Mouse (Mus musculus): ENCODE measurements around the gene Mcrip2. TPM values are rescaled to one million over a fixed set of nuclear protein-coding genes. Genes with fewer than 3 reads are reported as not detected.

The Mcrip2 gene
- polyA plus RNA-seq, 1 experiment = 258 TPM

- no peak for DNase-seq
- no peaks in the 10 kb centered on the region for H3K27me3 ChIP-seq (replicated peaks; ENCODE audit: control insufficient read depth, insufficient read depth, low read length)
Measured at GRCm38 (mm10) chr17:25817662-25818061, 50.9 kb downstream of the Mcrip2 start.

More at GRCm38 (mm10) chr17:25817662-25818061, 50.9 kb downstream of the Mcrip2 start:
- Histone ChIP-seq H3K4me3 (ENCODE audit: insufficient read depth, low read depth, low read length) (no peak overlapping the region), H3K4me1 (ENCODE audit: control insufficient read depth, insufficient read depth, low read length) (no peaks in the 10 kb centered on the region), H3K27ac (ENCODE audit: insufficient read depth, low read depth, low read length) (no peak overlapping the region), H3K36me3 (ENCODE audit: control insufficient read depth, insufficient read depth, low read length) (no peaks in the 10 kb centered on the region)
- 89% methylated on average over 11 of the region's 11 CpGs for WGBS
- TF ChIP-seq CTCF (conservative IDR thresholded peaks at IDR 0.05; ENCODE audit: insufficient read depth, insufficient read length, low read depth, low read length) (no peak), POLR2A (IDR thresholded peaks at IDR 0.05; ENCODE audit: low read depth, low read length) (no peak)

Other genes starting within 250 kb of the Mcrip2 start
- gene Gng13, start 151.6 kb downstream of the Mcrip2 start, polyA plus RNA-seq (2012; rRNA removed) = not detected in 2 replicates
- gene Chtf18, start 141.3 kb downstream of the Mcrip2 start, polyA plus RNA-seq (2012; rRNA removed) = 0.75 and 1.5 TPM in 2 replicates
- 20.7 and 26.4 TPM in 2 replicates for gene Rpusd1, start 141.1 kb downstream of the Mcrip2 start, polyA plus RNA-seq (2012; rRNA removed)
- gene Mslnl, start 132.7 kb downstream of the Mcrip2 start, polyA plus RNA-seq (2012; rRNA removed) = 0.10 TPM in 1 of 2 replicates, not detected in the other
- 3.3 and 3.9 TPM in 2 replicates for gene Msln, start 114.4 kb downstream of the Mcrip2 start, polyA plus RNA-seq (2012; rRNA removed)
- gene Narfl, start 95.0 kb downstream of the Mcrip2 start, polyA plus RNA-seq (2012; rRNA removed) = 47.5 and 50.5 TPM in 2 replicates
- gene Haghl, start 83.1 kb downstream of the Mcrip2 start, polyA plus RNA-seq (2012; rRNA removed) = 58.9 and 62.8 TPM in 2 replicates
- 0.06 and 0.12 TPM in 2 replicates for gene Ccdc78, start 82.2 kb downstream of the Mcrip2 start, polyA plus RNA-seq (2012; rRNA removed)
- gene Fam173a, start 75.9 kb downstream of the Mcrip2 start, polyA plus RNA-seq (2012; rRNA removed) = 152 and 158 TPM in 2 replicates
- 0.64 TPM in 1 of 2 replicates, not detected in the other for gene AC134908.4, start 73.1 kb downstream of the Mcrip2 start, polyA plus RNA-seq (2012; rRNA removed)
- gene Metrn, start 71.6 kb downstream of the Mcrip2 start, polyA plus RNA-seq (2012; rRNA removed) = 50.1 and 61.3 TPM in 2 replicates
- gene Fbxl16, start 59.7 kb downstream of the Mcrip2 start, polyA plus RNA-seq (2012; rRNA removed) = 3.6 TPM in 2 replicates
- 34.9 and 42.1 TPM in 2 replicates for gene Wdr24, start 45.1 kb downstream of the Mcrip2 start, polyA plus RNA-seq (2012; rRNA removed)
- gene Jmjd8, start 39.9 kb downstream of the Mcrip2 start, polyA plus RNA-seq (2012; rRNA removed) = 132 and 139 TPM in 2 replicates
- gene Stub1, start 35.4 kb downstream of the Mcrip2 start, polyA plus RNA-seq (2012; rRNA removed) = 140 and 144 TPM in 2 replicates
- 9.2 and 13.9 TPM in 2 replicates for gene Rhbdl1, start 31.5 kb downstream of the Mcrip2 start, polyA plus RNA-seq (2012; rRNA removed)
- 26.3 and 50.3 TPM in 2 replicates for gene Gm20683, start 27.0 kb downstream of the Mcrip2 start, polyA plus RNA-seq (2012; rRNA removed)
- 133 and 147 TPM in 2 replicates for gene Rhot2, start 23.9 kb downstream of the Mcrip2 start, polyA plus RNA-seq (2012; rRNA removed)
- gene Wdr90, start 7.3 kb downstream of the Mcrip2 start, polyA plus RNA-seq (2012; rRNA removed) = 23.8 and 25.5 TPM in 2 replicates
- 509 and 656 TPM in 2 replicates for gene Mettl26, start 6.3 kb upstream of the Mcrip2 start, polyA plus RNA-seq (2012; rRNA removed)
- 0.31 and 0.42 TPM in 2 replicates for gene Wfikkn1, start 12.1 kb upstream of the Mcrip2 start, polyA plus RNA-seq (2012; rRNA removed)
- 31.3 and 34.8 TPM in 2 replicates for gene Rab40c, start 51.0 kb upstream of the Mcrip2 start, polyA plus RNA-seq (2012; rRNA removed)
- gene Pigq, start 76.2 kb upstream of the Mcrip2 start, polyA plus RNA-seq (2012; rRNA removed) = 236 and 270 TPM in 2 replicates
- gene Nhlrc4, start 76.2 kb upstream of the Mcrip2 start, polyA plus RNA-seq (2012; rRNA removed) = 16.0 and 21.0 TPM in 2 replicates
- gene A930017K11Rik, start 83.8 kb upstream of the Mcrip2 start, polyA plus RNA-seq (2012; rRNA removed) = 7.2 and 8.3 TPM in 2 replicates
- gene Capn15, start 117.0 kb upstream of the Mcrip2 start, polyA plus RNA-seq (2012; rRNA removed) = 24.0 and 31.6 TPM in 2 replicates
- gene Rab11fip3, start 200.8 kb upstream of the Mcrip2 start, polyA plus RNA-seq (2012; rRNA removed) = 454 and 517 TPM in 2 replicates
- 63.0 and 74.9 TPM in 2 replicates for gene Decr2, start 221.6 kb upstream of the Mcrip2 start, polyA plus RNA-seq (2012; rRNA removed)
- gene Nme4, start 226.8 kb upstream of the Mcrip2 start, polyA plus RNA-seq (2012; rRNA removed) = 36.2 and 45.6 TPM in 2 replicates
- 431 and 538 TPM in 2 replicates for gene Tmem8, start 244.5 kb upstream of the Mcrip2 start, polyA plus RNA-seq (2012; rRNA removed)

All from kidney, adult 2 months (tissue).